Mouse (Mus musculus): ENCODE results near the gene Gm20661. TPM values are rescaled to one million over a fixed set of nuclear protein-coding genes. Genes with fewer than 3 reads are reported as not detected.
"Not testable (repeated sequence)": the region's sequence is repeated elsewhere in the genome, so short reads cannot be mapped to it uniquely, and the experiment has no call there.

The Gm20661 gene
- total RNA-seq, 1 experiment from 2014 or later = 0.46 TPM

GRCm38 (mm10) chr9:108001922-108002770 lies 19.3 kb downstream of the Gm20661 start, which contains the start of gene Ip6k1:
TSS of gene Ip6k1 (plus strand) at chr9:108002501.
- DNase-seq = peak; percentile 99

GRCm38 (mm10) chr9:108002778-108003530 lies 20.1 kb downstream of the Gm20661 start:
- DNase-seq = peak; percentile 40

GRCm38 (mm10) chr9:108003531-108003890 lies 20.7 kb downstream of the Gm20661 start:
- no peak for DNase-seq

- DNase-seq = no peak
Observed at GRCm38 (mm10) chr9:108008041-108008440, 25.2 kb downstream of the Gm20661 start.

- no peak for DNase-seq
Observed at GRCm38 (mm10) chr9:108010385-108010784, 27.5 kb downstream of the Gm20661 start.

- DNase-seq = not testable (repeated sequence)
Observed at GRCm38 (mm10) chr9:108013577-108013976, 30.7 kb downstream of the Gm20661 start.

GRCm38 (mm10) chr9:108017127-108017526 lies 34.3 kb downstream of the Gm20661 start:
- DNase-seq = no peak

GRCm38 (mm10) chr9:108020741-108021140 lies 37.9 kb downstream of the Gm20661 start:
- DNase-seq = no peak

- DNase-seq = no peak
Observed at GRCm38 (mm10) chr9:108023216-108023615, 40.4 kb downstream of the Gm20661 start.

GRCm38 (mm10) chr9:108026584-108026983 lies 43.7 kb downstream of the Gm20661 start:
- DNase-seq = no peak

- no peak for DNase-seq
Observed at GRCm38 (mm10) chr9:108027867-108028266, 45.0 kb downstream of the Gm20661 start.

GRCm38 (mm10) chr9:108032126-108032525 lies 49.3 kb downstream of the Gm20661 start:
- no peak for DNase-seq

GRCm38 (mm10) chr9:108035331-108036156 lies 52.7 kb downstream of the Gm20661 start:
- DNase-seq = no peak

Other genes starting within 250 kb of the Gm20661 start
- 135 and 149 TPM in 2 replicates for gene Rbm5, start 212.1 kb upstream of the Gm20661 start, total RNA-seq (2021)
- gene Rbm6, start 109.8 kb upstream of the Gm20661 start, total RNA-seq (2021) = 71.3 and 72.9 TPM in 2 replicates
- gene Mon1a, start 94.9 kb upstream of the Gm20661 start, total RNA-seq (2021) = 15.8 and 18.9 TPM in 2 replicates
- gene Mst1r, start 76.2 kb upstream of the Gm20661 start, total RNA-seq (2021) = 8.3 and 18.7 TPM in 2 replicates
- not detected in 2 replicates for gene Actl11, start 54.6 kb upstream of the Gm20661 start, total RNA-seq (2021)
- gene Camkv, start 47.4 kb upstream of the Gm20661 start, total RNA-seq (2021) = 2.4 and 3.1 TPM in 2 replicates
- gene Traip, start 32.9 kb upstream of the Gm20661 start, total RNA-seq (2021) = 5.1 and 5.3 TPM in 2 replicates
- 19.0 and 22.2 TPM in 2 replicates for gene Uba7, start 7.6 kb upstream of the Gm20661 start, total RNA-seq (2021)
- gene Inka1, start 2.8 kb downstream of the Gm20661 start, total RNA-seq (2021) = 5.7 and 6.4 TPM in 2 replicates
- 1.8 and 3.1 TPM in 2 replicates for gene Cdhr4, start 9.4 kb downstream of the Gm20661 start, total RNA-seq (2021)
- gene Gm20662, start 13.3 kb downstream of the Gm20661 start, total RNA-seq (2021) = 2.8 TPM in 1 of 2 replicates, not detected in the other
- 118 and 139 TPM in 2 replicates for gene Ip6k1, start 19.4 kb downstream of the Gm20661 start, total RNA-seq (2021)
- gene Gmppb, start 66.2 kb downstream of the Gm20661 start, total RNA-seq (2021) = 18.1 and 22.1 TPM in 2 replicates
- gene Amigo3, start 70.1 kb downstream of the Gm20661 start, total RNA-seq (2021) = 3.5 and 9.6 TPM in 2 replicates
- 0.39 and 2.7 TPM in 2 replicates for gene Mst1, start 97.4 kb downstream of the Gm20661 start, total RNA-seq (2021)
- 85.0 and 87.0 TPM in 2 replicates for gene Rnf123, start 100.3 kb downstream of the Gm20661 start, total RNA-seq (2021)
- gene Apeh, start 111.5 kb downstream of the Gm20661 start, total RNA-seq (2021) = 100 and 123 TPM in 2 replicates
- gene Bsn, start 207.3 kb downstream of the Gm20661 start, total RNA-seq (2021) = 9.1 and 10.0 TPM in 2 replicates